Mouse (Mus musculus): ENCODE measurements around the gene Cds2.

GRCm38 (mm10) chr2:132272694-132273389, 9.9 kb downstream of the Cds2 start:
- no peak for TF ChIP-seq ZNF384 (IDR thresholded peaks at IDR 0.05; ENCODE audit: low read depth, low read length)
- no peak for TF ChIP-seq HCFC1 (IDR thresholded peaks at IDR 0.05; ENCODE audit: borderline replicate concordance, insufficient read depth, low read length)
- no peak for TF ChIP-seq ZC3H11A (IDR thresholded peaks at IDR 0.05; ENCODE audit: borderline replicate concordance, low read depth, low read length)
- TF ChIP-seq MAFK (IDR thresholded peaks at IDR 0.05; ENCODE audit: insufficient read depth, low read depth, low read length), result no peak
- TF ChIP-seq CHD2 (IDR thresholded peaks at IDR 0.05; ENCODE audit: low read depth, low read length), result no peak

Measured in ES-E14 (cell line).